Mouse (Mus musculus): Measurements from ENCODE around the gene Gm10184. TPM values are rescaled to one million over a fixed set of nuclear protein-coding genes. Genes with fewer than 3 reads are reported as not detected.

Gm10184 gene
- total RNA-seq (2023) = 2.1 TPM

GRCm38 (mm10) chr17:89910349-89910748 is at the start of gene Gm10184:
Gene Gm10184 (minus strand): TSS chr17:89910449.

